Mouse (Mus musculus) CH12.LX (cell line): ENCODE results near the gene Gm16253. TPM values are rescaled to one million over a fixed set of nuclear protein-coding genes. Genes with fewer than 3 reads are reported as not detected.

Source experiments
- DNase-seq: peaks from one replicate; pipeline ENCODE4 v3.0.0-alpha.2; 2013; ENCODE audit errors: extremely low read depth
- H3K27ac ChIP-seq: 2 replicates; pipeline ENCODE4 v1.5.1; 2012; ENCODE audit warnings: low read depth, mild to moderate bottlenecking, control low read depth, moderate library complexity; ENCODE audit not compliant: insufficient read depth
- H3K27me3 ChIP-seq: replicated peaks from 2 replicates; pipeline ENCODE3; 2012; ENCODE audit warnings: inconsistent platforms
- H3K36me3 ChIP-seq, 2 experiments: replicated peaks in 1 of 2; 2 replicates each; pipeline versions ENCODE3 to v1.6.1; 2012; ENCODE audit warnings: inconsistent platforms in 1 of 2, low read length in 1 of 2, mild to moderate bottlenecking in 1 of 2, mixed read lengths in 1 of 2, moderate library complexity in 1 of 2; ENCODE audit not compliant: control insufficient read depth in 1 of 2, insufficient read depth in 1 of 2
- H3K4me1 ChIP-seq, 2 experiments: 2 replicates each; pipeline ENCODE4 v1.6.1; 2012; ENCODE audit warnings: inconsistent platforms in 1 of 2, moderate library complexity in 1 of 2; ENCODE audit not compliant: insufficient read depth in 2 of 2, control insufficient read depth in 1 of 2
- H3K4me2 ChIP-seq: 2 replicates; pipeline ENCODE4 v1.6.1; 2012; ENCODE audit warnings: low read depth, mild to moderate bottlenecking, control low read depth; ENCODE audit not compliant: poor library complexity, insufficient read depth, severe bottlenecking
- H3K4me3 ChIP-seq, 3 experiments: fragments of 150-350 bp in 1 of 3; sonication (generic) in 1 of 3; replicated peaks in 1 of 3; 2 replicates each; pipeline versions ENCODE3 to v1.5.1; 2011 to 2012; ENCODE audit warnings: low read depth in 2 of 3, low read length in 2 of 3, mild to moderate bottlenecking in 2 of 3, moderate library complexity in 2 of 3, control low read depth in 1 of 3, improper control_type of control experiment in 1 of 3, inconsistent platforms in 1 of 3, mixed read lengths in 1 of 3; ENCODE audit not compliant: poor library complexity in 1 of 3
- H3K79me2 ChIP-seq: replicated peaks from 2 replicates; pipeline ENCODE4 v1.6.1; 2012; ENCODE audit warnings: mild to moderate bottlenecking, moderate library complexity; ENCODE audit not compliant: control insufficient read depth, poor library complexity, insufficient read depth, severe bottlenecking; ENCODE audit errors: extremely low read depth
- H3K9ac ChIP-seq: 2 replicates; pipeline ENCODE4 v1.6.1; 2012; ENCODE audit warnings: low read depth, mild to moderate bottlenecking, control low read depth, moderate library complexity; ENCODE audit not compliant: insufficient read depth
- H3K9me3 ChIP-seq: replicated peaks from 2 replicates; pipeline ENCODE3; 2012; ENCODE audit warnings: low read length, inconsistent platforms, mixed read lengths
- BHLHE40 ChIP-seq: IDR thresholded peaks from 2 replicates; pipeline ENCODE4 v1.6.1; 2011; ENCODE audit warnings: mild to moderate bottlenecking, low read depth, low read length, improper control_type of control experiment
- E2F4 ChIP-seq: IDR thresholded peaks from 2 replicates; pipeline ENCODE4 v1.6.1; 2011; ENCODE audit warnings: low read depth, low read length, improper control_type of control experiment; ENCODE audit not compliant: insufficient replicate concordance
- ELF1 ChIP-seq: IDR thresholded peaks from 2 replicates; pipeline ENCODE4 v1.6.1; 2014; ENCODE audit warnings: low read depth, mild to moderate bottlenecking, inconsistent platforms, low read length, improper control_type of control experiment
- ETS1 ChIP-seq: conservative IDR thresholded peaks from 2 replicates; pipeline ENCODE4 v1.6.1; 2012; ENCODE audit warnings: low read depth, mild to moderate bottlenecking, inconsistent platforms, low read length, improper control_type of control experiment, moderate library complexity
- IRF4 ChIP-seq: IDR thresholded peaks from 2 replicates; pipeline ENCODE4 v1.6.1; 2014; ENCODE audit warnings: low read depth, mild to moderate bottlenecking, inconsistent platforms, low read length, improper control_type of control experiment
- JUN ChIP-seq: IDR thresholded peaks from 2 replicates; pipeline ENCODE4 v1.6.1; 2011; ENCODE audit warnings: low read depth, mild to moderate bottlenecking, low read length, improper control_type of control experiment, moderate library complexity; ENCODE audit not compliant: insufficient read depth
- JUND ChIP-seq: conservative IDR thresholded peaks from 2 replicates; pipeline ENCODE4 v1.6.1; 2011; ENCODE audit warnings: low read depth, low read length, improper control_type of control experiment
- KAT2A ChIP-seq: IDR thresholded peaks from 2 replicates; pipeline ENCODE4 v1.6.1; 2012; ENCODE audit warnings: low read length, improper control_type of control experiment, inconsistent platforms; ENCODE audit not compliant: insufficient replicate concordance
- MAX ChIP-seq: IDR thresholded peaks from 2 replicates; pipeline ENCODE4 v1.6.1; 2011; ENCODE audit warnings: low read length, improper control_type of control experiment
- MAZ ChIP-seq: IDR thresholded peaks from 2 replicates; pipeline ENCODE4 v1.6.1; 2012; ENCODE audit warnings: low read depth, mild to moderate bottlenecking, inconsistent platforms, low read length, improper control_type of control experiment, moderate library complexity
- MEF2A ChIP-seq: IDR thresholded peaks from 2 replicates; pipeline ENCODE4 v1.6.1; 2014; ENCODE audit warnings: low read depth, mild to moderate bottlenecking, inconsistent platforms, low read length, improper control_type of control experiment, borderline replicate concordance
- MXI1 ChIP-seq: IDR thresholded peaks from 2 replicates; pipeline ENCODE4 v1.6.1; 2011; ENCODE audit warnings: mild to moderate bottlenecking, low read depth, low read length, improper control_type of control experiment
- NELFE ChIP-seq: IDR thresholded peaks from 2 replicates; pipeline ENCODE4 v1.6.1; 2011; ENCODE audit warnings: low read depth, low read length, improper control_type of control experiment
- NRF1 ChIP-seq: IDR thresholded peaks from 2 replicates; pipeline ENCODE4 v1.6.1; 2014; ENCODE audit warnings: low read depth, mild to moderate bottlenecking, inconsistent platforms, low read length, improper control_type of control experiment, moderate library complexity
- PAX5 ChIP-seq: IDR thresholded peaks from 2 replicates; pipeline ENCODE4 v1.6.1; 2012; ENCODE audit warnings: low read length, inconsistent platforms, mixed read lengths
- SIN3A ChIP-seq: IDR thresholded peaks from 2 replicates; pipeline ENCODE4 v1.6.1; 2012; ENCODE audit warnings: low read length, improper control_type of control experiment, inconsistent platforms
- SMC3 ChIP-seq: IDR thresholded peaks from 2 replicates; pipeline ENCODE4 v1.6.1; 2011; ENCODE audit warnings: low read depth, low read length, improper control_type of control experiment
- TCF12 ChIP-seq: IDR thresholded peaks from 2 replicates; pipeline ENCODE4 v1.6.1; 2014; ENCODE audit warnings: low read depth, mild to moderate bottlenecking, inconsistent platforms, low read length, improper control_type of control experiment
- UBTF ChIP-seq: IDR thresholded peaks from 2 replicates; pipeline ENCODE4 v1.6.1; 2012; ENCODE audit warnings: low read depth, mild to moderate bottlenecking, inconsistent platforms, low read length, improper control_type of control experiment, moderate library complexity
- USF2 ChIP-seq: conservative IDR thresholded peaks from 2 replicates; pipeline ENCODE4 v1.6.1; 2011; ENCODE audit warnings: low read depth, low read length, improper control_type of control experiment
- ZNF384 ChIP-seq: IDR thresholded peaks from 2 replicates; pipeline ENCODE4 v1.6.1; 2012; ENCODE audit warnings: low read depth, low read length, improper control_type of control experiment, inconsistent platforms
- dilution Hi-C: fragments of 300-500 bp; cut with MboI; formaldehyde crosslinking; loops from 2 replicates; pipeline ENCODE4 v1.14.3; 2020; ENCODE audit warnings: low sequenced_read_pairs; ENCODE audit not compliant: extremely low pct_unique_long_range_greater_than_20kb, extremely low pct_ligation_motif_present
- in situ Hi-C: fragments of 300-500 bp; cut with MboI; formaldehyde crosslinking; loops from 3 replicates; pipeline ENCODE4 v1.14.3; 2019; ENCODE audit warnings: low sequenced_read_pairs, low pct_ligation_motif_present, low pct_unique_long_range_greater_than_20kb, mixed read lengths
- polyA plus RNA-seq: library from polyadenylated mRNA; unstranded; fragments of >175 nt; gene quantifications from 2 replicates; pipeline ENCODE4 v1.2.1, GENCODE M21; 2012; ENCODE audit warnings: low read depth; ENCODE audit not compliant: insufficient read length
- total RNA-seq, 2 experiments: library from RNA; depleted of rRNA; stranded (reverse); fragments of 300-350 nt in 1 of 2; fragments of >200 nt in 1 of 2; gene quantifications; 2 replicates each; pipeline ENCODE4 v1.2.3; 2012 to 2014

Gene Gm16253
- total and polyA plus RNA-seq, 3 experiments: 0.46 to 0.72 TPM; not detected in 1

- no peak for DNase-seq
- Histone ChIP-seq H3K9me3 (no peaks in the 10 kb centered on the region), H3K9ac (no peak overlapping the region), H3K4me1 (peaks cover 5 to 54% of the 10 kb centered on the region in 2 experiments), H3K79me2 (peaks cover under 1% of the 10 kb centered on the region; the same call in 1 of the 2 replicates)
- in situ Hi-C loops: no loop called here
- TF ChIP-seq BHLHE40: no peak
- TF ChIP-seq NELFE: no peak
- TF ChIP-seq E2F4: no peak
- no peak for TF ChIP-seq JUND
- TF ChIP-seq TCF12: no peak
- no peak for TF ChIP-seq MAZ
- TF ChIP-seq MXI1: no peak
- no peak for TF ChIP-seq USF2
- no peak for TF ChIP-seq JUN
- no peak for TF ChIP-seq ETS1
- TF ChIP-seq, all 38 proteins: peak for 0
- no peak overlapping the region for H3K4me3 ChIP-seq
- no peak overlapping the region for H3K4me2 ChIP-seq
- no peak overlapping the region for H3K27ac ChIP-seq
- no peaks in the 10 kb centered on the region for H3K27me3 ChIP-seq
- H3K36me3 ChIP-seq: peaks cover 2% of the 10 kb centered on the region in 2 experiments
- dilution Hi-C loops: no loop called here
Observed at GRCm38 (mm10) chr3:96566661-96567450, 9.9 kb upstream of the Gm16253 start.

DNA sequence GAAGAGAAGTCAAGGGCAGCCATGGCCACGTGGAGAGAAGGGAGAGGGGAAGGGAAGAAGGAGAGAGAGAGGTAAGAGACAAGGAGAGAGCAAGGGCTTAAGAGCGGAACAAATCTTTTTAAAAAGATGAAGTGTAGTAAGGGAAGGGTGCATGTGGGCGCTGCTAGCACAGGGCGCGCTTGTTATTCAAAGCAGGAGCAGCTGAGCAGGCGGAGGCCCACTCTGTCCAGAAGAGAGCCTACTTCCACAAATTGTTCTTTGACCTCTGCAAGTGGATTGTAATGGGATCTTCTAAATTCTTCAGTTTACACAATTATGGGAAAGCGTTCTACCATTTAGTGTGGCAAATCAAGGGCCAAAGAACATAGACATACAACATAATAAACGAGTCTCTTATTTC lies 8.2 kb upstream of the Gm16253 start:
- dilution Hi-C loops: no loop called here
- no peaks in the 10 kb centered on the region for H3K79me2 ChIP-seq
- in situ Hi-C loops: no loop called here
- no peaks in the 10 kb centered on the region for H3K9me3 ChIP-seq
- H3K4me1 ChIP-seq: peaks cover 0 to 41% of the 10 kb centered on the region in 2 experiments; a peak in 3 of 4 replicates
- TF ChIP-seq NRF1 (no peak), SMC3 (no peak), USF2 (no peak), ETS1 (no peak), ZNF384 (no peak), SIN3A (no peak), KAT2A (no peak), MAX (no peak), UBTF (no peak), ELF1 (no peak), MXI1 (no peak), PAX5 (no peak), MEF2A (no peak), JUN (no peak), BHLHE40 (no peak), IRF4 (no peak), MAZ (no peak)
- H3K4me2 ChIP-seq: no peak overlapping the region
- H3K27ac ChIP-seq: no peak overlapping the region
- DNase-seq: no peak
- H3K27me3 ChIP-seq: no peaks in the 10 kb centered on the region
- H3K9ac ChIP-seq: no peak overlapping the region
- H3K36me3 ChIP-seq: no peaks in the 10 kb centered on the region
- H3K4me3 ChIP-seq: no peak overlapping the region
